Mouse (Mus musculus) midbrain, postnatal 0 days (tissue): Measurements from ENCODE around the gene Cdcp1. TPM values are rescaled to one million over a fixed set of nuclear protein-coding genes. Genes with fewer than 3 reads are reported as not detected.

ENCODE experiments used
- ATAC-seq: fragments of 200-750 bp; cut with Nextera tagmentation; 2 replicates; pipeline ENCODE4 v1.8.0; 2017; ENCODE audit warnings: moderate number of reproducible peaks, mild to moderate bottlenecking, moderate TSS enrichment, moderate library complexity; ENCODE audit not compliant: low FRiP score
- DNase-seq: peaks from one replicate; pipeline ENCODE4 v3.0.0-alpha.2; 2015; ENCODE audit warnings: low spot score
- H3K27ac ChIP-seq: fragments of 300-500 bp; sonication (generic); 2 replicates; pipeline ENCODE4 v1.5.1; 2014; ENCODE audit warnings: low read depth, mild to moderate bottlenecking, low read length, mixed read lengths
- H3K27me3 ChIP-seq: fragments of 300-500 bp; sonication (generic); 2 replicates; pipeline ENCODE4 v1.6.1; 2014; ENCODE audit warnings: low read length, control low read depth, mixed read lengths; ENCODE audit not compliant: insufficient read depth
- H3K36me3 ChIP-seq: fragments of 300-500 bp; sonication (generic); 2 replicates; pipeline ENCODE4 v1.6.1; 2014; ENCODE audit warnings: low read length, control low read depth, mixed read lengths; ENCODE audit not compliant: insufficient read depth
- H3K4me1 ChIP-seq: fragments of 300-500 bp; sonication (generic); 2 replicates; pipeline ENCODE4 v1.6.1; 2014; ENCODE audit warnings: mild to moderate bottlenecking, control low read depth, antibody characterized with exemption, low read length, mixed read lengths; ENCODE audit not compliant: insufficient read depth
- H3K4me2 ChIP-seq: fragments of 300-500 bp; sonication (generic); 2 replicates; pipeline ENCODE4 v1.6.1; 2014; ENCODE audit warnings: low read depth, mild to moderate bottlenecking, low read length, mixed read lengths; ENCODE audit not compliant: poor library complexity, severe bottlenecking
- H3K4me3 ChIP-seq: fragments of 300-500 bp; sonication (generic); 2 replicates; pipeline ENCODE4 v1.5.1; 2014; ENCODE audit warnings: low read depth, mild to moderate bottlenecking, low read length, moderate library complexity
- H3K9ac ChIP-seq: fragments of 300-500 bp; sonication (generic); replicated peaks from 2 replicates; pipeline ENCODE4 v1.6.1; 2014; ENCODE audit warnings: mild to moderate bottlenecking, low read length, moderate library complexity, mixed read lengths; ENCODE audit not compliant: poor library complexity, severe bottlenecking
- H3K9me3 ChIP-seq: fragments of 300-500 bp; sonication (generic); 2 replicates; pipeline ENCODE4 v1.6.1; 2016; ENCODE audit warnings: low read length, control low read depth
- CTCF ChIP-seq: IDR thresholded peaks from 2 replicates; pipeline ENCODE4 v1.5.1; 2016; ENCODE audit warnings: antibody characterized with exemption, mild to moderate bottlenecking
- WGBS: fragments of 180-500 bp; shearing (Covaris S2); extraction: QIAGEN DNeasy Blood & Tissue Kit; methylation state at CpG from one replicate; pipeline ENCODE4 v1.1.7; 2014; 5-methylcytosine and 5-hydroxymethylcytosine counted together
- polyA plus RNA-seq: library from polyadenylated mRNA; unstranded; fragments of >200 nt; fragmentation: Nextera tagmentation; extraction: Ambion mirVana; gene quantifications from 2 replicates; pipeline ENCODE4 v1.2.1, GENCODE M21; 2015
- total RNA-seq: library from RNA; depleted of rRNA; stranded (reverse); fragments of >200 nt; gene quantifications from 2 replicates; pipeline ENCODE4 v1.2.3, GENCODE M21; 2014

Gene Cdcp1
- total and polyA plus RNA-seq, 2 experiments from 2014 or later: 0.25 to 0.44 TPM

DNA sequence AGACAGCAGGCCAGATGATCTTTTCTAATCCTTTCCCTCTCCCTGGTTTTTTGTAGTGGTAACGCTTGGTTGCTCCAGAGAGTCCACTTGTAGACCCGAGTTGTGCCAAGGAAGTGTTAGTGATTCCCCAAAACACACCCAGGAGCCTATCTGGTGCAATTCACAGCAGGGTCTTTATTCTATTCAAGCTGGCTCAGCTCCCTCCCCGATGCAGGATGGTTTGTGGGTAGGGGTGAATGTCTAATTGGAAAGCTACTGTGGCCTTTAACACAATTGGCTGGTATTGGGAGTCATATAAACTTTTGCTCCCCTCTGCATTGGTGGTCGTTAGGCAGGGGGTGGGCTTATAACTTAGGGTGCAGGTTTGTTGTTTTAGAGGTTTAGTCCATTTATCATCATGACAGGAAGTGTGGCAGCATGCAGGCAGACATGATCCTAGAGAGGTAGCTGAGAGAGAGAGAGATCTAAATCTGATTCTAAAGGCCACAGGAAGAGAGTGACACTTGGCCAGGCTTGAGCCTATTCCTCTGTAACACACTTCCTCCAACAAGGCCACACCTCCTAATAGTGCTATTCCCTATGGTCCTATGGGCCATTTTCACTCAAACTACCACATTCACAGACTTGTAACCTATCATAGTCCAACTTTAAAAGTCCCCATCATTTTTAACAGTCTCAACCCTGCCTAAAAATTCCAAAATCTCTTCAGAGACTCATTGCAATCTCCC is 75.8 kb downstream of the Cdcp1 start:
- Histone ChIP-seq H3K27ac (peak overlapping the region; percentile 14; the same call in 1 of the 2 replicates), H3K4me3 (no peak overlapping the region), H3K36me3 (peaks cover 28% of the 10 kb centered on the region), H3K27me3 (no peaks in the 10 kb centered on the region), H3K9me3 (no peaks in the 10 kb centered on the region), H3K4me1 (no peaks in the 10 kb centered on the region), H3K9ac (no peak overlapping the region), H3K4me2 (no peak overlapping the region)
- DNase-seq (no peak), ATAC-seq (no peak)
- no peak for TF ChIP-seq CTCF
- WGBS: 69% methylated on average over 4 of the region's 4 CpGs

DNA sequence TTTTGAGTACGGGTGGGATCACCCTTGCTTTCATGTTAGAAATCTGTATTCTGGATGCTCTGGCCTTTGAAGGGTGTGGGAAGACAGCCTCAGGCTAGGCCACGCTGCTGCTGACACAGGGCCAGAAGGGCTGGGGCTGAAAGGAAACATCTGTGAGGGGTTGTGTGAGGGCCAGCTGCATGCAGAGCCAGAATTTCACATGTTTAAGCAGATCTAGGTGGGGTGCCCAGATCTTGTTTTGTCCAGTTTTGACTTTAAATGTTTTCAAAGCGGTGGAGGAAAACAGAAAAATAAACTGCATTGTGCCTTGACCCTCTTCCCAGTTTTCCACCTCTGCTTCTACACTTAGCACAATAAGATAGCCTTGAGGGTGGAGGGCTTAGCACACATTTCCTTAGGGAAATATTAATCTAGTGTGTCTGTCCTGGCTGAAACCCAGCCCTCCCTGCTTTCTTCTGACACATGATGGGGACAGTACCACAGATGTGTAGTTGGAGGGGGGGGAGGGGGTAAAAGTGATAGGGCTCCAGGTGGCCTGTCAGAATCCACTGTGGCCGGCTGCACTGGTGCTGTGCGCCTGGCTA is 76.9 kb downstream of the Cdcp1 start:
- Histone ChIP-seq H3K9me3 (no peaks in the 10 kb centered on the region), H3K27ac (no peak overlapping the region; the same call in 1 of the 2 replicates), H3K27me3 (no peaks in the 10 kb centered on the region), H3K4me1 (no peaks in the 10 kb centered on the region), H3K9ac (no peak overlapping the region), H3K4me3 (no peak overlapping the region), H3K36me3 (peaks cover 32% of the 10 kb centered on the region), H3K4me2 (no peak overlapping the region)
- ATAC-seq: peak; percentile 34; the same call in 1 of the 2 replicates
- peak; percentile 24 for DNase-seq
- 69% methylated on average over 5 of the region's 5 CpGs for WGBS
- no peak for TF ChIP-seq CTCF

DNA sequence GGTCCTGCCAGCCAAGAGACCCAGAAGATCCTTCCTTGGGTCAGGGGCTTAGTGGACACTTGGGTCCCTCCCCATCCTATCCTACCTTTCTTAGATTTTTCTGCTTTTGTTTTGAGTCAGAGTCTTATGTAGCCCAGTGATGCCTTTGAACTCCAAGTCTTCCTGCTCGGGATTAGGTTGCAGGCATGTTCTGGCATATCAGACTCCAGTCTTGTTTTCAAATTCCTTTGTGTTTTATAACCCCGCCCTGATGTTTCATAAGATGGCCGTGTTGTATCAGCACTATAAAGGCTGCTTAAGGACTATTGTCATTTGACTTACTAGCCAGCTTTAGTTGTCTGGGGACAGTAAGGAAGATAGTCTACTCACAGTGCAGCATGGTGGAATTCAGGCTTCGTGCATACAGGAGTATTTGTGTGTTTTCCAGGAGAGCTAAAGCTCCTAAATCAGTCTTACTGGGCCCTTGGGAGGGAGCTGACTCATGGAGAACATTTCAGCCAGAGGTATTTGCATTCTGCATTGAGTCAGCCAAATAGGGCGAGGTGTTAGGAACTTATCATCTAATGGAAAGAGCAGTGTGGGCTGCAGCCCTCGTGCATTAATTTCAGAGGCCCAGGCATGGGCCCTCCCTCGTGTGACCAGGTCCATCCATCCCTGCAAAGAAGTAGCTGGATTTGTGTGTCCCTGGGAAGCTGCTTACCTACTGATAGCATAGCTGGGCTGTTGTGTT is 78.7 kb downstream of the Cdcp1 start:
- Histone ChIP-seq H3K27ac (no peak overlapping the region), H3K9me3 (no peaks in the 10 kb centered on the region), H3K4me1 (no peaks in the 10 kb centered on the region), H3K9ac (no peak overlapping the region), H3K36me3 (peaks cover 46% of the 10 kb centered on the region), H3K27me3 (no peaks in the 10 kb centered on the region), H3K4me2 (no peak overlapping the region), H3K4me3 (no peak overlapping the region)
- DNase-seq: peak; percentile 16
- WGBS: 88% methylated on average over 7 of the region's 7 CpGs
- no peak for TF ChIP-seq CTCF
- no peak for ATAC-seq

DNA sequence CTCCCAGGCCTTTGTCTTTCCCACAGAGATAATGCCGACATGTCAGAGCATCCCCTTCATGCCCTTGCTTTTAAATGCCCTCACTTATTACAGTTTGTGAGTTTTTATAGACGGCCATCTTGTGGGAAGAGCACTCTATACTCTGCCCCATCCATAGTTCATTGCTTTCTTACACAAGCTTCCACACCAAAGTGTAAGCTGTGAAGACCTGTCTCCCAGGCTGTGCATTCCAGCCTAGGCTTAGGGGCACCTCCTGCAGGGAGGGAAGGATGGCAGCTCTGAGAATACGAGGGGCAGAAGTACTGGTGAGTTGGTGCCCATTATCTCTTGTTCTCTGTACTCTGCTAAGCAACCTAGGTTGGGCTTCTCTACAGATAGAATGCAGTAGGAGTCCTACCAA is 82.8 kb downstream of the Cdcp1 start:
- Histone ChIP-seq H3K27me3 (no peaks in the 10 kb centered on the region), H3K4me1 (no peaks in the 10 kb centered on the region), H3K9ac (no peak overlapping the region), H3K9me3 (no peaks in the 10 kb centered on the region), H3K4me3 (no peak overlapping the region), H3K36me3 (peaks cover 78% of the 10 kb centered on the region), H3K4me2 (no peak overlapping the region), H3K27ac (no peak overlapping the region)
- ATAC-seq: no peak
- WGBS: 94% methylated on average over 3 of the region's 3 CpGs
- TF ChIP-seq CTCF: no peak
- no peak for DNase-seq

DNA sequence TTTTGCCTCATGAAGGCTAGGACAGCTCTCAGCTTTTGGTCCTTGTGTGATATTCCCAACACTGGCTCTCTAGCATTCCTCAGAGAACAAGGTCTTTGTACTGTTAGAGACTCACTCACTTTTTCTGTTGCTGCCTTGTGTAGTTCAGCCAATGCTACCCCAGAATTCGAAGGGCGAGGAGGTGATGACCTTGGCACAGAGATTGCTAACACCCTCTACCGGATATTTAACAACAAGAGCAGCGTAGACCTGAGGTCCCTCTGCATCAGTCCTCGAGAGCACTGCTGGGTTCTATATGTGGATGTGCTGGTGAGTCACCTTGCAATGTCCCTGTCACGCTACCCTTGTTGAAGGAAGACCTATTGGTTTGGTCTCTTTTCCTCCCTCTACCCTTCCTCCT is 88.2 kb downstream of the Cdcp1 start:
- WGBS: 96% methylated on average over 6 of the region's 6 CpGs
- Histone ChIP-seq H3K4me3 (no peak overlapping the region), H3K9ac (no peak overlapping the region), H3K4me1 (no peaks in the 10 kb centered on the region), H3K36me3 (peaks cover 54% of the 10 kb centered on the region), H3K4me2 (no peak overlapping the region), H3K9me3 (no peaks in the 10 kb centered on the region), H3K27me3 (no peaks in the 10 kb centered on the region), H3K27ac (no peak overlapping the region)
- DNase-seq (no peak), ATAC-seq (no peak)
- no peak for TF ChIP-seq CTCF
